Mouse (Mus musculus) bone marrow, adult 2 months (tissue): ENCODE measurements around the gene Car5a.

Experiments
- CTCF ChIP-seq: fragments of 200-500 bp; IDR thresholded peaks from 2 replicates; pipeline ENCODE4 v1.5.1; 2011; ENCODE audit warnings: low read length, control low read depth; ENCODE audit not compliant: control insufficient read depth, insufficient read depth
- POLR2A ChIP-seq: fragments of 200-500 bp; IDR thresholded peaks from 2 replicates; pipeline ENCODE4 v1.6.1; 2011; ENCODE audit warnings: low read depth, mild to moderate bottlenecking, control low read depth, low read length, borderline replicate concordance; ENCODE audit not compliant: control insufficient read depth

GRCm38 (mm10) chr8:121978670-121979069 lies 34.0 kb upstream of the Car5a start:
- TF ChIP-seq CTCF (no peak), POLR2A (no peak)
